Mouse (Mus musculus): Measurements from ENCODE around the gene Gm7137.
"Not testable (repeated sequence)": the region's sequence is repeated elsewhere in the genome, so short reads cannot be mapped to it uniquely, and the experiment has no call there.

The Gm7137 gene

DNA sequence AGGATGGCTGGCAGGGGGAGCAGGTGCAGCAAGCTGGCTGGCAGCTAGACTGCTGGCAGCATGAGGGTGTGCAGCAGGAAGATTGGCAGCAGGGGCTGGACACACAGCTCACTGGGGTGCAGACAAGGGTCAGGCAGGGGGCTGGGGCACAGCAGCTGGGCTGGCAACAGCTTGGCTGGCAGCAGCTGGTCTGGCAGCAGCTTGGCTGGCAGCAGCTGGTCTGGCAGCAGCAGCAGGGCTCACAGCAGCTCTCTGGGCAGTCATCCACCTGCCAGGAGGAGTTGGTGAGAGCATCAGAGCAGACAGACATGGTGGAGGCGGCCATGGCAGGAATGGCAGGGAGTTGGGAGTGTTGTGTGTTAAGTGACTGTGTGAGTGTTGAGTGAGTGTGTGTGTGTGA, at the start of gene Gm7137:
Gene Gm7137 (minus strand): TSS at position 325 of the 400 bp plus-strand sequence.
- not testable (repeated sequence) for DNase-seq (ENCODE audit: inconsistent ontology term)

DNA sequence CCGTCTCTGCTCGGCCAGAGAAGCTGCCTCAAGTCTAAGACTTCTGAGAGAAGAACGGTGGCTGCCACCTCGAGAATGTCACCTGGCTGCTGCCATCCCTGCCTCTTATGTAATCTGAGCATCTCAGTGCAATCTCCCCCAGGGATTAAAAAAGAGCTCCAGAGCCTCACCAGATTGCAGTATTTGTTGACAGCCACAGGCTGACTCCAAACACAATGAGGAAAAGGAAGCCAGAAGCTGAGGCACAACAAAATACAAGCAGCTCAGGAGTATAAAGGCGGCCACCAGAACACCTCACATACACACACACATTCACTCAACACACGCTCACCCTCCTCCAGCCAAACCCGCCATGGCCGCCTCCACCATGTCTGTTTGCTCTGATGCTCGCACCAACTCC, 47.6 kb upstream of the Gm7137 start, which contains the start of gene Krtap10-10:
Gene Krtap10-10 (plus strand): TSS at position 301 of the 400 bp plus-strand sequence.
- DNase-seq (ENCODE audit: inconsistent ontology term): no peak

DNA sequence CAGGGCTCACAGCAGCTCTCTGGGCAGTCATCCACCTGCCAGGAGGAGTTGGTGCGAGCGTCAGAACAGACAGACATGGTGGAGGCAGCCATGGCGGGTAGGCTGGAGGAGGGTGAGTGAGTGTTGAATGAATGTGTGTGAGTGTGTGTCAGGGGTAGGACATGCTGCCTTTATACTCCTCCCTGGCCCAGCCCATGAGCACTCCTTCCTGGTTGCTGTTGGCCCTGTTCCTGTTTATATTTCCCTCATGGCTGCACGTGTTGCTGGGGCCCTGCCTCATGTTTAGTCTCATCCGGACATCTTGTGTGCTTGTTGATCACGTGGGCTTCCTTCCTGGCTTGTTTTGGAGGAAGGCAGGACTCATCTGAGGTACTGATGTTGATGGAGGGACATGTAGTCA, 39.0 kb upstream of the Gm7137 start, which contains the start of gene Krtap10-4:
Gene Krtap10-4 (minus strand): TSS at position 145 of the 400 bp plus-strand sequence.
- DNase-seq (ENCODE audit: inconsistent ontology term): no peak

DNA sequence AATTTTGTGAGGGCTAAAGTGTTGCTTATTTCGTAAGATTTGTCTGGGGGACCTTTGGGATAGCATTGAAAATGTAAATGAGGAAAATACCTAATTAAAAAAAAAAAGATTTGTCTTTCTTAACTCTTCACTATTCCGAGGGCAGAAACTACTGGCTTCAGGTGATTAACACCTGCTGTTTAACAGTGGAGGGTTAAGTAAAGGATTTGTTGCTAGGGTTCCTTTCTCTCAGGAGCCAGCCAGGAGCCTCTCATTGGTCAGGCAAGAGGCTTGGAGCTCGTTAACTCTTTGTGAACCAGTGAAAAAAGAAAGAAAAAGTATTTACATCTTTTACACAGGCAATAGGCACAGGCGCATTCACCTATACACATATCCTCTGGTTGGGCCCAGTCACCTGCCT, 31.2 kb upstream of the Gm7137 start:
- DNase-seq (ENCODE audit: inconsistent ontology term): no peak

DNA sequence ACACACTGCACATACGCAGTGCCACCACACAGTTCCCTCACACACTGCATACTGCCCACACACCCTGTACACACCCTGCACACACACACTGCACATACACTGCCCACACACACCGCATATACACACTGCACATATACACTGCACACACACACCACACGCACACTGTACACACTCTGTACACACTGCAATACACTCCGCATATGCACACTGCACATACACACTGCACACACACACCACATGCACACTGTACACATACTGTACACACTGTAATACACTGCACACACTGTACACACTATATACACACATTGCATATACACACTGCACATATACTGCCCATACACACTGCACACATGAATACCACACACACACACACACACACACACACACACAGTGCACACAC, 30.5 kb upstream of the Gm7137 start:
- DNase-seq (ENCODE audit: inconsistent ontology term): no peak

DNA sequence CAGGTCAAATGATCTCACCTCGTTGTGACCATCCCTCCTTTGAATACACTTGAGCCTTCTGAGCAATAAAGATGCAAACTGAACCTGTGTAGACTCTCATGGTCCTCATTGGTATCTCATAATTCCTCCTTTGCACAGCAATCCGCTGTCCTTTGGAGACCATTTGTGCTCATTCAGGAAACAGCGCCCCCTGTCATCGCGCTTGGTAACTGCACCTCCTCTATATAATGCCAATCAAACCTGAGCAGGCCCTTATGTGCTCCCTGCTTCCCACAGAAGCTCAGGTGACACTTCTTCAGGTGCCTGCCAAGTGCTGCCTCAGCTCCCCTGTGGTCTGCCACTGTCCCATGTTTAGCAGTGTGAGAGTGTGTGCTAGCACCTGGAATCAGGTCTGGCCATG, 27.5 kb upstream of the Gm7137 start:
- no peak for DNase-seq (ENCODE audit: inconsistent ontology term)

DNA sequence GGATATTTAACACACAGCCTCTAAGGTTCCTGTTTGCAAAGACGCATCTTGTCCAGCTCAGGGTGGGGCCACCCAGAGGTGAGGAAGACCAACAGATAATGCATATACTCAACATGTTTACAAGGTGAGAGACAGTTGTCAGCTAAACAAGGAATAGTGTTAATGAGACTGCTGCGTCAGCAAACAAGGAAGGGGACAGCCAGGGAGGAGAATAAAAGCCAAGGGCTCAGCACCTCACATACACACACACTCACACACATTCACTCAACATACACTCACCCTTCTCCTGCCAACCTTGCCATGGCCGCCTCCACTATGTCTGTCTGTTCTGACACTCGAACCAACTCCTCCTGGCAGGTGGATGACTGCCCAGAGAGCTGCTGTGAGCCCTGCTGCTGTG, 26.4 kb upstream of the Gm7137 start, which contains the start of gene Gm2696:
Gene Gm2696 (plus strand): TSS at position 301 of the 400 bp plus-strand sequence.
- DNase-seq (ENCODE audit: inconsistent ontology term): no peak

DNA sequence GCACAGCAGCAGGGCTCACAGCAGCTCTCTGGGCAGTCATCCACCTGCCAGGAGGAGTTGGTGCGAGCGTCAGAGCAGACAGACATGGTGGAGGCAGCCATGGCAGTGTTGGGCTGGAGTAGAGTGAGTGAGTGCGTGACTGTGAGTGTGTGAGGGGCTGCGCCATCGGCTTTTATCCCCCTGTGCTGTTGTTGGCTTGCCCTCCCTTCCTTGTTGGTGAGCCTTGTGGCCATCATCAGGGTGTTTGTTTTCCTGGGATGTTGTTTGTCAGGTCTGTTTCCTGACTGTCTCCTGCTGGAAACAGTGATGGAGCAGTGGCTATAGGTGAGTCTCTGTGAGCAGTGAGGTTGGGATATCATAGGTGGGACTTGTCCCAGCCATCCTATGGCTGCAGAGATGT, 23.7 kb upstream of the Gm7137 start, which contains the start of gene Gm9507:
Gene Gm9507 (minus strand): TSS at position 101 of the 400 bp plus-strand sequence.
- no peak for DNase-seq (ENCODE audit: inconsistent ontology term)

DNA sequence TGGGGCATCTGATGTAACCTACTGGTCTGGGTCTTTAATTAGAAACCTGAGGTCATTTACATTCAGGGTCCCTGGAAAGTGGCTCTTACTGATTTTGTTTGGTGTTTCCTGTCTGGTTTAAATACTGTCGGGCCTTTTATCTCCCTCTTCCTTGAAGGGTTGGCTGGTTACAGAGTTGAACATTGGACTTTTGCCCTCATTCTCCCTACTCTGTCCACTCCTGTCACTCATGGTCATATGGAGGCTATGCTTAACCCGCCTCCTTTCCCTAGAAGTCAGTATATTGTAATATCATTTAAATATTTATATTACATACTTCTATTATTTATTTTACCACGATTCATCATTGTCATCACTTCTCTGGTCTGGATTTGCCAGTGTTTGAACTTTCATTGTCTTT, 16.1 kb upstream of the Gm7137 start:
- no peak for DNase-seq (ENCODE audit: inconsistent ontology term)

DNA sequence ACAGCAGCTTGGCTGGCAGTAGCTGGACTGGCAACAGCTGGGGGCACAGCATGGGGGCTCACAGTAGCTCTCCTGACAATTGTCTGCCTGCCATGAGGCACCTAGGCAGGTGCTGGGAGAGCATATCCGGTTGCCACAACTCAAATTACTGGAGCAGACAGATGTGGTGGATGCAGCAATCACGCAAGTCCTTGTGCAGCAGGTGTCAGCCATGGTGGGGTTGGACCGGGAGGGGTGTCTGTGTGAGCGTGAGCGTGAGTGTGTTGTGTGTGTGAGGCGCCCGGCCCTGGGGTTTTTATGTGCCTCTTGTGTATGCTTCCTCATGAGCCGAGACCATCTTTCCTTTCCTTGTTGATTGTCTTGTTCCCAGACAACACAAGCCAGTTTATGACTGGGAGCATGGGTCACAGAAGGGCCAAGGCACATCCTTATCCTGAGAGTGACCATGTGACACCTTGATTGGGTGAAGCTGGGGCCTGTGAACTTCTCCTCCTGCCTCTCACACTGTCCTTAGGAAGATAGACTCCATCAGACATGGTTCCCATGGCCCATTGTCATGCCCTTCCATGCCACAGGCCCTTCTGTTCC, 11.0 kb upstream of the Gm7137 start, which contains the start of gene Gm19668:
Gene Gm19668 (minus strand): TSS at position 213 of the 588 bp plus-strand sequence.
- DNase-seq (ENCODE audit: inconsistent ontology term): no peak

DNA sequence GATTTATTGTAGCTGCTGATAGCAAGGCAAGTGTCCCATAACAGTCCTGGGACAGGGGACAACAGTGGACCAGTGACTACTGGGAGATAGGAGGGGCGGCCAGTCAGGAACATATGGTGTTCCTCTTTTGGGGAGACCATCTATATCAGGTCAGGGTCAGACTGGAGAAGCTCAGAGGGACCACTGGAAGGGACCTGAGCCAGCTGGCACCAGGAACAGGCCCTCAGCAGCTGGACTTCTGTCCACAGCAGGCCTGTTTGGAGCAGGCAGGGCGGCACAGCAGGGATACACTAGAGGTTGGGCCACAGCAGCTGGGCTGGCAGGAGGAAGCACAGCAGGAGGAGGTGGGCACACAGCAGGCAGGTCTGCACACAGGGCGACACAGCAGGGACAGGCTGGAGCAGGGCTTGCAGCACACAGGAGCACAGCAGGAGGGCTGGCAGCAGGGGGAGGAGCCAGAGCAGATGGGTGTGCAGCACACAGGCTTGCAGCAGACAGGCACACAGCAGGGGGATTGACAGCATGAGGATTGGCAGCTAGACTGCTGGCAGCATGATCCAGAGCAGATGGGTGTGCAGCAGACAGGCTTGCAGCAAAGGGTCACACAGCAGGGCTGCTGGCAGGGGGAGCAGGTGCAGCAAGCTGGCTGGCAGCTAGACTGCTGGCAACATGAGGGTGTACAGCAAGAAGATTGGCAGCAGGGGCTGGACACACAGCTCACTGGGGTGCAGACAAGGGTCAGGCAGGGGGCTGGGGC, 10.3 kb upstream of the Gm7137 start:
- not testable (repeated sequence) for DNase-seq (ENCODE audit: inconsistent ontology term)

DNA sequence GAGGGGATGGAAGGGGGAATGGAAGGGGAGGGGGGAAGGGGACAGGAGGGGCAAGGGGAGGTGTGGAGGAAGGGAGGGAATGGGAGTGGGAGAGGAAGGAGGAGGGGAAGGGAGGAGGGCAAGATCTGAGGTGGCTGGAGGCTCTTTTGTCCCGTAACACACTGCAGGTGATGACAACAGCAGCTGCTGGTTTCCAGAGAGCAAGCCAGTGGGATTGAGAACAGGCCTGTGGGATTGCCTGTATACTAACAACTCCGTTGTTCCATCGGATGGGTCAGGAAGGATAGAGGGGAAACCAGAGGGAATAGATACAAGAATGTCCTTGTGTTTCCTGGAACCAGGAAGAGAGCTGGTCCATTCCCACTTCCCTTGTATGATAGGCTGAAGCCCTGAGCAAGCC, 9.7 kb upstream of the Gm7137 start:
- DNase-seq (ENCODE audit: inconsistent ontology term): no peak

DNA sequence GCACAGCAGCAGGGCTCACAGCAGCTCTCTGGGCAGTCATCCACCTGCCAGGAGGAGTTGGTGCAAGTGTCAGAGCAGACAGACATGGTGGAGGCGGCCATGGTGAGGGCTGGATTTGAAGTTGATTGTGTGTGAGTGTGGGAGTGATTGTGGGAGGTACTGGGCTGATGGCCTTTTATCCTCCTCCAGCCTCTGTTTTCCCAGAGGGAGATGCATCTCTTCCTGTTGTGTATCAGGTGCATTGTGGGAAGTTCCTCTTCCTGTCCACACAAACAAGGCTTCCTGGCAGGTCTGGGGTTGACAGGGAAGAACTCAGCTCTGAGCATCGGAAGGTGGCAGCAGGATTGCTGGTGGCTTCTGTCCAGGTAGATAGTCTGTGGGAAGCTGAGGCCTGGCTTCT, 7.0 kb upstream of the Gm7137 start, which contains the start of gene Gm9639:
Gene Gm9639 (minus strand): TSS at position 101 of the 400 bp plus-strand sequence.
- DNase-seq (ENCODE audit: inconsistent ontology term): no peak

DNA sequence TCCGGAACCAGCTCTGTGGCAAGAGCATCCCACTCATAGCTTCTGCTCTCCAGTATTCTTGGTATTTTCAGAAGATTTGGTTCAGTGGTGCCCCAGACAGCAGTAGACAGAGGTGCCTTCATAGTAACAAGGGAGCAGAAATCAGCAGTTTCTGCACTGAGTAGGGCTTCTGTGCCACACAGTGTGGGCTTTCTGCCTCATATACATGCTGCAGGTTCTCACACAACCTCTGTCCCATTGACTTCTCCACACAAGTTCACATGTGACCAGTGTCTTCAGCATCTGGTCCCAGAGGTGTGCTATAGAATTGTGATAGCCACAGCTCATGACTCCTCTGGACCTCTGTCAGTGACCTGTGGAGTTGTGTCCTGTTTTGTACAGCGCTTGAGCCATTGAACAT, 621 bp upstream of the Gm7137 start:
- DNase-seq (ENCODE audit: inconsistent ontology term): no peak

DNA sequence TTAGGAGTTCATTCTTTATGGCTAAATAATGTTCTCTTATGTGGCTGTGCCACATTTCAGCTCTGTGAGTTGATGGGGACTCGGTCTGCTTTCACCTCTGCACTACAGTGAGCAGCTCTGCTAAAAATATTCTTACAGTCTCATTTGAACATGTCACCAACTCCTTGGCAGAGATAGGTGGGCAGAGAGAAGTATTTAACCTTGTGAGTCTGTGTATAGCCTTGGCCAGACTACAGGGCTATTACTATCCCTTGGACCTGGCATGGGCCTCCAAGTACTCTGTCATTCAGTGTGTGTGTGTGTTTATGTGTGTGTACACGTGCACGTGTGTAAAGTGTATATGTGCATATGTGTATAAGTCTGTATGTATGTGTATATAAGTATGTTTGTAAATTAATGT, 4.6 kb downstream of the Gm7137 start:
- DNase-seq (ENCODE audit: inconsistent ontology term): not testable (repeated sequence)

DNA sequence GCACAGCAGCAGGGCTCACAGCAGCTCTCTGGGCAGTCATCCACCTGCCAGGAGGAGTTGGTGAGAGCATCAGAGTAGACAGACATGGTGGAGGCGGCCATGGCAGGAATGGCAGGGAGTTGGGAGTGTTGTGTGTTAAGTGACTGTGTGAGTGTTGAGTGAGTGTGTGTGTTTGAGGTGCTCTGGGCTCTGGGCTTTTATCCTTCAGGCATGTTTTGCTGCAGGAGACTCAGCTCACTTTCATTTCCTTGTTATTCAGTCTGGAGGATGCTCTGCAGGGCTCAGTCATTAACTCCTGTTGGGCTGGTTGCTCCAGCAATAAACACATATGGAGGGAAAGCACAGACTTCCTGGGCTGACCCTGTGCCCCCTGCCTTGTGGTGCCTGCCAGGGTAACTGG, 5.6 kb downstream of the Gm7137 start, which contains the start of gene Gm3250:
Gene Gm3250 (minus strand): TSS at position 101 of the 400 bp plus-strand sequence.
- DNase-seq (ENCODE audit: inconsistent ontology term): not testable (repeated sequence)

DNA sequence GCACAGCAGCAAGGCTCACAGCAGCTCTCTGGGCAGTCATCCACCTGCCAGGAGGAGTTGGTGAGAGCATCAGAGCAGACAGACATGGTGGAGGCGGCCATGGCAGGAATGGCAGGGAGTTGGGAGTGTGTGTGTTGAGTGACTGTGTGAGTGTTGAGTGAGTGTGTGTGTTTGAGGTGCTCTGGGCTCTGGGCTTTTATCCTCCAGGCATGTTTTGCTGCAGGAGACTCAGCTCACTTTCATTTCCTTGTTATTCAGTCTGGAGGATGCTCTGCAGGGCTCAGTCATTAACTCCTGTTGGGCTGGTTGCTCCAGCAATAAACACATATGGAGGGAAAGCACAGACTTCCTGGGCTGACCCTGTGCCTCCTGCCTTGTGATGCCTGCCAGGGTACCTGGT, 11.2 kb downstream of the Gm7137 start, which contains the start of gene Gm7138:
Gene Gm7138 (minus strand): TSS at position 101 of the 400 bp plus-strand sequence.
- not testable (repeated sequence) for DNase-seq (ENCODE audit: inconsistent ontology term)

DNA sequence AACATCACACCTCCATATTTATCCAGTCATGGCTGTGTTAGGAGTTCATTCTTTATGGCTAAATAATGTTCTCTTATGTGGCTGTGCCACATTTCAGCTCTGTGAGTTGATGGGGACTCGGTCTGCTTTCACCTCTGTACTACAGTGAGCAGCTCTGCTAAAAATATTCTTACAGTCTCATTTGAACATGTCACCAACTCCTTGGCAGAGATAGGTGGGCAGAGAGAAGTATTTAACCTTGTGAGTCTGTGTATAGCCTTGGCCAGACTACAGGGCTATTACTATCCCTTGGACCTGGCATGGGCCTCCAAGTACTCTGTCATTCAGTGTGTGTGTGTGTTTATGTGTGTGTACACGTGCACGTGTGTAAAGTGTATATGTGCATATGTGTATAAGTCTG, 15.9 kb downstream of the Gm7137 start:
- not testable (repeated sequence) for DNase-seq (ENCODE audit: inconsistent ontology term)

DNA sequence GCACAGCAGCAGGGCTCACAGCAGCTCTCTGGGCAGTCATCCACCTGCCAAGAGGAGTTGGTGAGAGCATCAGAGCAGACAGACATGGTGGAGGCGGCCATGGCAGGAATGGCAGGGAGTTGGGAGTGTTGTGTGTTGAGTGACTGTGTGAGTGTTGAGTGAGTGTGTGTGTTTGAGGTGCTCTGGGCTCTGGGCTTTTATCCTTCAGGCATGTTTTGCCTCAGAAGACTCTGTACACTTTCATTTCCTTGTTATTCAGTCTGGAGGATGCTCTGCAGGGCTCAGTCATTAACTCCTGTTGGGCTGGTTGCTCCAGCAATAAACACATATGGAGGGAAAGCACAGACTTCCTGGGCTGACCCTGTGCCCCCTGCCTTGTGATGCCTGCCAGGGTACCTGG, 16.8 kb downstream of the Gm7137 start, which contains the start of gene Gm3238:
Gene Gm3238 (minus strand): TSS at position 101 of the 400 bp plus-strand sequence.
- not testable (repeated sequence) for DNase-seq (ENCODE audit: inconsistent ontology term)

DNA sequence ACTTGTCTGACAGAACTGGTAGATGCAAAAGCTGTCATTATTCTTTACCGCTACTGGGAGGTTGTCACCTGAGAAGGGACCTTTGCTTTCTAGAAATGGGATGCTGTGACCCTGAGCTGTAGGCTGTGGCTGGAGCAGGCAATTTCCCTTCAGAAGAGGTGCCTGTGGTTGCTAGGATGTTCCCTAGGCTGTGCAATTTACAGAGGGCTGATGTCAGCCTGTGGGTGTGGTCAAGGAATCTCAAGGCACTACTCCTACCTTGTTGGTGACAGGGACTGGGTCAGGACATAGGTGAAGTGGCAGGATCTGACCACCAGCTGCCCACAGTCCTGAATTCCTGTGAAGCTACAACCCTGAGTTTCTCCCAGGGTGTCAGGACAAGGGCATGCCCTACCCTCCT, 18.3 kb downstream of the Gm7137 start:
- no peak for DNase-seq (ENCODE audit: inconsistent ontology term)

DNA sequence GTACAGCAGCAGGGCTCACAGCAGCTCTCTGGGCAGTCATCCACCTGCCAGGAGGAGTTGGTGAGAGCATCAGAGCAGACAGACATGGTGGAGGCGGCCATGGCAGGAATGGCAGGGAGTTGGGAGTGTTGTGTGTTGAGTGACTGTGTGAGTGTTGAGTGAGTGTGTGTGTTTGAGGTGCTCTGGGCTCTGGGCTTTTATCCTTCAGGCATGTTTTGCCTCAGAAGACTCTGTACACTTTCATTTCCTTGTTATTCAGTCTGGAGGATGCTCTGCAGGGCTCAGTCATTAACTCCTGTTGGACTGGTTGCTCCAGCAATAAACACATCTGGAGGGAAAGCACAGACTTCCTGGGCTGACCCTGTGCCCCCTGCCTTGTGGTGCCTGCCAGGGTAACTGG, 28.4 kb downstream of the Gm7137 start, which contains the start of gene Gm3233:
Gene Gm3233 (minus strand): TSS at position 101 of the 400 bp plus-strand sequence.
- DNase-seq (ENCODE audit: inconsistent ontology term): not testable (repeated sequence)

DNA sequence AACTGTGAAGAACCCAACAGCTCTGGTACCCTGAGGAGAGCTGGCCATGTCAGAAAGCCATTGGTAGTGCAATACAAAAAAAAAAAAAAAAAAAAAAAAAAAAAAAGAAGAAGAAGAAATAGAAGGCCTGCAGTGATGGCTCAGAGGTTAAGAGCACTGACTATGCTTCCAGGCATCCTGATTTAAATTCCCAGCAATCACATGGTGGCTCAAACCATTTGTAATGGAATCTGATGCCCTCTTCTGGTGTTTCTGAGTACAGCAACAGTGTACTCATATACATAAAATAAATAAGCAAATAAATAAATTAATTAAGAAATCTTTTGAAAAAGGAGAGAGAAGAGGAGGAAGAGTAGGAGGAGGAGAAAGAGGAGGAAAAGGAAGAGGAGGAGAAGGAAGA, 34.6 kb downstream of the Gm7137 start:
- DNase-seq (ENCODE audit: inconsistent ontology term): no peak

Measured in Muller cell, postnatal 12 days (primary cell).